ENCODE assay signal across 10 mouse cellular contexts in the genomic region with DNA sequence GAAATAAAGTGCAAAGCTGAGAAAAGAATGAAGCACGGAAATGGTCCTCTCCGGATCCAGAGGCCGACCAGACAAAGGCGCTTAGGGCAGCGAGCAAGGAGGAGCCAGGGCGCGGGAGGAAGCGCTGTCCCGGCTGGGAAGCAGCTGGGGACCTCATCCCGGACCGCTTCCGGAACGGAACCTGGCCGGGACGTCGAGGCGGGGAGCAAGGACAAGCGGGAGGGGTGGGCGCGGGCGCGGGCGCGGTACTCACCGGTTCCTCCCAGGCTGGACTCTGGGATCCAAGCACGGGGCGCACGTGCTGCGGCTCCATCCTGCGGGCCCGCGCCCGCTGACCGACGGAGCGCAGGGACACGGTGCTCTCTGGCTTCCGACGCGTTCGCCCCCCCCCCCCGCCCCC. TPM values are rescaled to one million over a fixed set of nuclear protein-coding genes. Genes with fewer than 3 reads are reported as not detected.
A peak's percentile ranks its signal among the peaks of the same experiment; 100 is the strongest.
DNase-seq lines count a peak whose midpoint lies in the region; ATAC-seq lines count a peak whose summit lies in the region.
"Not testable (repeated sequence)": the region's sequence is repeated elsewhere in the genome, so short reads cannot be mapped to it uniquely, and the experiment has no call there.
"Had no signal": no experiment of that assay in that cellular context is flagged by ENCODE, and none has a peak within 500 bp of the region (broad histone marks: within the 10 kb centered on the region; RNA-seq: fewer than 3 reads in every experiment).

No protein-coding gene starts in this region.

- not testable (repeated sequence) for H3K27me3 ChIP-seq in embryonic facial prominence, embryonic 10.5 days (replicated peaks; ENCODE audit: low read depth, poor library complexity, severe bottlenecking); limb, embryonic 13.5 days; neural tube, embryonic 14.5 days (ENCODE audit: control insufficient read depth, insufficient read depth, low read length)

- not testable (repeated sequence) for H3K9me3 ChIP-seq in embryonic facial prominence, embryonic 10.5 days; limb, embryonic 13.5 days; neural tube, embryonic 14.5 days (ENCODE audit: control insufficient read depth, low read length)

- not testable (repeated sequence) for ATAC-seq in limb, embryonic 13.5 days (ENCODE audit: low FRiP score, low read depth); neural tube, embryonic 14.5 days (ENCODE audit: low read depth)

- DNase-seq in embryonic facial prominence, embryonic 10.5 days (ENCODE audit: low spot score), result not testable (repeated sequence)
- peak; percentile 32 to 40 for DNase-seq in gastrocnemius, postnatal 36 days
- peak; percentile 53 for DNase-seq in heart, postnatal 4 days
- peak; percentile 55 to 67 for DNase-seq in kidney, postnatal 4 days
- DNase-seq in thymus, postnatal 10 days (ENCODE audit: low spot score in 2 of 2), result peak; percentile 2 to 10

- H3K4me1 ChIP-seq in embryonic facial prominence, embryonic 10.5 days; limb, embryonic 13.5 days; neural tube, embryonic 14.5 days (ENCODE audit: control insufficient read depth, insufficient read depth, low read length): not testable (repeated sequence)

- not testable (repeated sequence) for H3K27ac ChIP-seq in embryonic facial prominence, embryonic 10.5 days (replicated peaks); limb, embryonic 13.5 days; neural tube, embryonic 14.5 days (ENCODE audit: low read depth, low read length)

- not testable (repeated sequence) for H3K36me3 ChIP-seq in embryonic facial prominence, embryonic 10.5 days (replicated peaks); limb, embryonic 13.5 days; neural tube, embryonic 14.5 days (ENCODE audit: control insufficient read depth, insufficient read depth, low read length)

- H3K4me3 ChIP-seq in embryonic facial prominence, embryonic 10.5 days, result peak overlapping the region; percentile 44
- H3K4me3 ChIP-seq in limb, embryonic 13.5 days, result peak overlapping the region; percentile 28
- H3K4me3 ChIP-seq in neural tube, embryonic 14.5 days (ENCODE audit: low read depth, low read length), result not testable (repeated sequence)

- intact Hi-C loops in gastrocnemius, postnatal 36 days (cut with DNase I), result not testable (repeated sequence)

- 3% methylated on average over 31 of the region's 42 CpGs for WGBS in embryonic facial prominence, embryonic 10.5 days
- 10% methylated on average over 18 of the region's 42 CpGs for WGBS in limb, embryonic 13.5 days
- WGBS in neural tube, embryonic 14.5 days, result 10% methylated on average over 9 of the region's 42 CpGs

- not testable (repeated sequence) for H3K9ac ChIP-seq in limb, embryonic 13.5 days; neural tube, embryonic 14.5 days (replicated peaks; ENCODE audit: low read depth, low read length)

- H3K4me2 ChIP-seq in limb, embryonic 13.5 days (replicated peaks), result peak overlapping the region; percentile 58
- peak overlapping the region; percentile 36; the same call in 1 of the 2 replicates for H3K4me2 ChIP-seq in neural tube, embryonic 14.5 days (ENCODE audit: low read depth, low read length)

RNA-seq across cellular contexts. Expression of a gene that starts 14.5 kb away (rescaled TPM):
- polyA plus RNA-seq in embryonic facial prominence, embryonic 10.5 days (2016; fragmentation: Nextera tagmentation; extraction: Ambion mirVana), result 1.8 and 2.1 TPM in 2 replicates
- total RNA-seq in gastrocnemius, postnatal 36 days (2021), result not detected
- total RNA-seq in heart, postnatal 4 days (2021), result under 1 TPM; 0.69 to 0.74 TPM
- polyA plus RNA-seq in limb, embryonic 13.5 days (2015; fragmentation: Nextera tagmentation; extraction: Ambion mirVana), result 0.60 and 0.95 TPM in 2 replicates
- polyA plus RNA-seq in neural tube, embryonic 14.5 days (2014; fragmentation: Nextera tagmentation; extraction: Ambion mirVana), result 6.6 and 8.6 TPM in 2 replicates
- polyA plus RNA-seq: liver, postnatal 0 days had no signal

RNA-seq across cellular contexts. Expression of a gene that starts 17.6 kb away (rescaled TPM):
- not detected in 2 replicates for polyA plus RNA-seq in embryonic facial prominence, embryonic 10.5 days (2016; fragmentation: Nextera tagmentation; extraction: Ambion mirVana)
- total RNA-seq in gastrocnemius, postnatal 36 days (2021), result not detected
- not detected for total RNA-seq in heart, postnatal 4 days (2021)
- polyA plus RNA-seq in limb, embryonic 13.5 days (2015; fragmentation: Nextera tagmentation; extraction: Ambion mirVana), result not detected in 2 replicates
- not detected in 2 replicates for polyA plus RNA-seq in neural tube, embryonic 14.5 days (2014; fragmentation: Nextera tagmentation; extraction: Ambion mirVana)
- polyA plus RNA-seq: liver, postnatal 0 days; midbrain, embryonic 16.5 days; stomach, embryonic 14.5 days had no signal

RNA-seq across cellular contexts. Expression of a gene that starts 36.6 kb away (rescaled TPM):
- not detected in 2 replicates for polyA plus RNA-seq in embryonic facial prominence, embryonic 10.5 days (2016; fragmentation: Nextera tagmentation; extraction: Ambion mirVana)
- total RNA-seq in gastrocnemius, postnatal 36 days (2021), result not detected
- total RNA-seq in heart, postnatal 4 days (2021), result not detected
- not detected in 2 replicates for polyA plus RNA-seq in limb, embryonic 13.5 days (2015; fragmentation: Nextera tagmentation; extraction: Ambion mirVana)
- not detected in 2 replicates for polyA plus RNA-seq in neural tube, embryonic 14.5 days (2014; fragmentation: Nextera tagmentation; extraction: Ambion mirVana)
- polyA plus RNA-seq: liver, postnatal 0 days; midbrain, embryonic 16.5 days; stomach, embryonic 14.5 days had no signal
